Mouse (Mus musculus) monocyte, adult 5-6 weeks (primary cell): Measurements from ENCODE around the gene Zfp410. TPM values are rescaled to one million over a fixed set of nuclear protein-coding genes. Genes with fewer than 3 reads are reported as not detected.
A peak's percentile ranks its signal among the peaks of the same experiment; 100 is the strongest.

Experiments used
- ATAC-seq: fragments of 153-309, 156-312 bp; replicated peaks from 2 replicates; pipeline ENCODE4 v1.8.0; 2017; ENCODE audit warnings: mild to moderate bottlenecking; ENCODE audit not compliant: low TSS enrichment, insufficient number of reproducible peaks, severe bottlenecking, poor library complexity, low FRiP score
- total RNA-seq: library from RNA; stranded (forward); fragments of 200-1000, 200-491, 200-594 nt; gene quantifications from 3 replicates; pipeline ENCODE4 v1.2.3, GENCODE M21; 2017

The Zfp410 gene
- total RNA-seq: 37.1 to 48.0 TPM (median 46.0 TPM) in 3 replicates

- peak; percentile 63 for ATAC-seq
Observed at GRCm38 (mm10) chr12:84316721-84317621, at the start of gene Zfp410. Gene Zfp410, plus strand, starts transcription at chr12:84316852.

DNA sequence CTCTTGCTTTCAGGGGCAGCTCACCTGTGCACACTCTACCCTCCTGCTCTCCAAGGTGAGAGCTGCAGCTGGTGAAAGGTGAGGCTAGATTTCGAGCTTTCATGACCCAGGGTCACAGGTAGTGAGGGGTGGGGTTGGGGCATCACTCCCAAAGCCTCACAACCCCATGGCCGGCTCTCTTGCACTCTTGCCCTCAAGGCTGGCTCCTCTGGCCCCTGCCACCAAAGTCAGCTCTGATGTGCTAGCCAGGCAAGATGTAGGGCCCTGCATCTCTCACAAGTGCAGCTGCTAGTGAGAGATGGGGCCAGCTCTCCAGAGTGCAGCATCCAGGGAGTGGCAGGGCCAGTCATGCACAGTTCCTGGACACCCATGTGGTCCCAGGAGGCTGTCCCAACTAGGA, 49.4 kb upstream of the Zfp410 start:
- ATAC-seq: no peak

GRCm38 (mm10) chr12:84273366-84273765, 43.3 kb upstream of the Zfp410 start:
- no peak for ATAC-seq

DNA sequence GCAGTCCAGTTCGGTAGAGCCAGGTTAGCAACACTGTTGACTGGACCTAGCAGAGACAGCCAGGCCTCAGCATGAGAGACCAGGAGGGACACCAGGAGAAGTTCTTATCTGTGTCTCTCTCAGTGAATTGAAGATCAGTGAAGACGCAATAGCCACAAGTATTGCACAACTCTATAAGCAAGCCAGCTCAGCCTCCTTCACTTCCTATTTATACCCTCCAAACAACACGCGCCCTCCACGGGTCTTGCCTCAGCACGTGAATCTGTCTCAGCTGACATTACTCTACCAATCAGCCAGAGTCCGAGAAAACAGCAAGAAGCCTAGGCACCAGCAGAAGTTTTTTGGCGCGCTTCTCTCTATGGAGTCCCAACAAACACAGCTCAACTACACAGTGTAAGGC, 41.4 kb upstream of the Zfp410 start:
- peak; percentile 99 for ATAC-seq

GRCm38 (mm10) chr12:84276288-84276687, 40.4 kb upstream of the Zfp410 start:
- no peak for ATAC-seq

DNA sequence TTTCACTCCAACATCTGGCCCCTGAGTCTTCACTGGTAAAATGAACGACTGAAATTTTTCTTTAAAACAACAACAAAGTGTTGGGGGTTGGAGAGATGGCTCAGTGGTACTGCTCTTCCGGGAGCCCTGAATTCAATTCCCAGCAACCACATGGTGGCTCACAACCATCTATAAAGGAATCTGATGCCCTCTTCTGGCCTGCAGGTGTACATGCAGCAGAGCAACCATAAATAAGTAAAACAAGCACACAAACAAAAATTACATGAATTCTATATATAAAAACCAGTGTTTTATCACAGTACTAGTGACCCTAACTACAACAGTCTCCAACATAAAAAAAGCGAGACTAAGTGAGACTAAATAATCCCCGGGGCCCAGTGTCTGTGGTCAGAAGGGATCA, 39.9 kb upstream of the Zfp410 start:
- ATAC-seq: no peak

DNA sequence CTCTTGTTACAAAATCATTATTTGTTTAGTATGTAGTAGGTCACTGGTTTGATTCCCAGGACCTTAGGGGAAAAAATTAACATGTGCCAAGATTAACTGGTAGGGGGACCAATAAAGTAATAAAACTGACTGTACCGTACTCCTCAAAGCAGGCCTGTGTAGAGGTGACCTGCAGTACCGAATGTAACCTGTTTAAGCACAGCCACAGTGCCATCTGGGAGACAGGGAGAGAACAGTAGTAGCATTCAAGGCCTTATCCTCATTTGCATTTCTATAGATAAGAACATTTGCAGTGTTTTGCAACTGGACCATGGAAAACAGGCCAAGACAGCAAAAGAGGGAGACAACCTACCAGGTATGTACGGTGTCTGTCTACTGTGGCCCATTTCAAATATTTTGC, 38.8 kb upstream of the Zfp410 start:
- ATAC-seq: no peak

- no peak for ATAC-seq
Observed at GRCm38 (mm10) chr12:84278901-84279300, 37.8 kb upstream of the Zfp410 start.

DNA sequence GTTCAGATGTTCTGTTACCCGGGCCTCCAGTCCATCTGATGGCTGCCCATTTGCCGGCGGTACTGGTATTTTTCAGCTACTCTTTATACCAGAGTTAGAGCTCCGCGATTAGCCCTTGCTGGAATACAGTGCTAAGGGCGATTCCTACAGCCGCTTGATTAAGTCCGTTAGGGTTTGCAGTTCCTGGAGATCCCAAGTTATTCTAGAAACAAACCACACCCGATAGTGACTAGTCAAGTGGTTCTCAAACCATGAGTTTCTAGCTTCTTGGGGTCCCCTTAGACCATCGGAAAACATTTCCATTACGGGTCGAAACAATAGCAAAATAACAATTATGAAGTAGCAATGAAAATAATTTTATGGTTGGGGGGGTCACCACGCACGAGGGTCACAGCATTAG, 32.3 kb upstream of the Zfp410 start:
- no peak for ATAC-seq

GRCm38 (mm10) chr12:84284885-84285592, 31.6 kb upstream of the Zfp410 start, which contains the start of gene Ptgr2:
Gene Ptgr2, plus strand, starts transcription at chr12:84285232.
- ATAC-seq: peak; percentile 99

GRCm38 (mm10) chr12:84285593-84285968, 31.1 kb upstream of the Zfp410 start:
- no peak for ATAC-seq

GRCm38 (mm10) chr12:84288461-84288860, 28.2 kb upstream of the Zfp410 start:
- ATAC-seq: peak; percentile 44; the same call in 1 of the 2 replicates

DNA sequence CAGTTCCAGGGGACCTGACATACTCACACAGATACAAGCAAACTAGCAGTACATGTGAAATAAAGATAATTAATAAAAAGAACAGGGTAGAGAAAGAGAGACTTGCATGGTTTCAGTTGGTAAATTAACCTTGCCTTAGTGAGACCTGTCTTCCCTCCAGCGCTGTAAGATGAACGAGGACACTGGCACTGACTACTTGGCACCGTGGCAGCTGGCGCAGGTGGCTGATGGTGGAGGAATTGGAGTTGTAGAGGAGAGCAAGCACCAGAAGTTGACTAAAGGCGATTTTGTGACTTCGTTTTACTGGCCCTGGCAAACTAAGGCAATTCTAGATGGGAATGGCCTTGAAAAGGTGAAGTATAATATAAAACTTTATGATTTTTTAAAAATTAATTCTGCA, 18.8 kb upstream of the Zfp410 start:
- no peak for ATAC-seq

DNA sequence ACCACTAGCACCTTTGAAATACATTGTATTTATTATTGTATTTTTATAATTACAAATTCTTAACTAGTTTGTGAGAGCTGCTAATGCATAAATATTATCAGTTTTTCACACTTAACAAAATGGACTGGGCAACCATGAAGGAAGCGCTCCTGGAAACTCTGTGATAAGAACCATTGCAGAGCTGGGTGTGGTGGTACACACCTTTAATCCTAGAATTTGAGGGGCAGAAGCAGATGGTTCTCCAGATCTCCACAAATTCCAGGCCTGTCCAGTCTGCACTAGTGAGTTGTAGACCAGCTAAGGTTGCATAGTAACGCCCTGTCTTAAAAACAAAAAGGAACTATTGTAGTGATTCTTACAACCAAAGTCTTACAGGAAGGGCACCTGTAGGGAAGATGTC, 17.4 kb upstream of the Zfp410 start:
- no peak for ATAC-seq

GRCm38 (mm10) chr12:84304101-84304500, 12.6 kb upstream of the Zfp410 start:
- ATAC-seq: no peak

DNA sequence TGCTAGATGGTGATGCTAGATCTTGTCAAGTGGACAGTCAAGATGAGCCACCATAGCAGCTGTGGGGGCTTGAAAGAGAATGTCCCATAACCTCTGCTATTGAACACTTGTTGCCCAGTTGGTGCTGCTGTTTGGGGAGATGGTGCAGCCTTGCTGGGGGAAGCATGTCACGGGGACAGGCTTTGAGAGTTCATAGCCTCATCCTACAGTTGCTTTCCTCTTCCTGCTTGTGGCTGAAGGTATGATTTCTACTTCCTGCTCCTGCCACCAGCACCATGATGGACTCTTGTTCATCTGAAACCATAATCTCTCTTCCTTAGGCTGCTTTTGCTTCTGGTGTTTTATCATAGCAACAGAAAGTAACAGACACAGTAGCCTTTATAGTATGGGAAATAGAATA, 12.1 kb upstream of the Zfp410 start:
- no peak for ATAC-seq

- no peak for ATAC-seq
Observed at GRCm38 (mm10) chr12:84311306-84311705, 5.3 kb upstream of the Zfp410 start.

DNA sequence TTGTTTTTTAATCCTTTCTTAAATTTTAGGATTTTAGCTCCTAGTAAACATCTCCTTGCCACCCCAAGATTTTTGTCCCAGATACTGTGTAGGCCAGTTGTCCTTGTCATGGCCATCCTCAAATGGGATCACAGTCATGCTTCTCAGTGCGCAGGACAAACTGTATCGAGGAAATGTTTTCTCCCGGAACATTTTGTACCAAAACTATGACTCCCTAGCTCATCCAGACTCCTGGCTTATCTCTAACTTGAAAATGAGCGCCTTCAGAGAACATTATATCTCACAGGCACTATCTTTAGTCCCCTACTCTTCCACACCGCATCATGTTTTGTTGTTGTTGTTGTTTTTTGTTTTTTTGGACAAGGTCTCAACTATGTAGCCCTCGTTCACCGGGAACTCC, 646 bp upstream of the Zfp410 start:
- no peak for ATAC-seq

DNA sequence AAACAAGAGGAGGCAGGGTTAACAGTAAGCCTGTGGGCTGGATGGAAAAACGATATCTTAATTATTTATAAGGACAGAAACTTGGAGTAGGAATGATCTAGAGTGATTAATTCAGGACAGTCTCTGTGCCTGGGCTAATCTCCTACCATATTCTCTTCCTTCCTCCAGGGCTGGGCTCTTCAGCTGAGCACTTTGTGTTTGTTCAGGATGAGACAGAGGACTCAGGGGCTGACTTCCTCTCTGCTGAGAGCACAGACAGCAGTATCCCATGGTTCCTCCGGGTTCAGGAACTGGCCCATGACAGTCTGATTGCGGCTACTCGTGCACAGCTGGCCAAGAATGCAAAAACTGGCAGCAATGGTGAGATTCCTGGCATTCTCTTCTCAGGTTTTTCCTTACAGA, 10.5 kb downstream of the Zfp410 start:
- ATAC-seq: no peak
